Mouse (Mus musculus): Measurements from ENCODE around the gene Oas3.

Gene Oas3

GRCm38 (mm10) chr5:120752786-120753185, 24.7 kb downstream of the Oas3 start:
- DNase-seq (ENCODE audit: low read depth, low spot score) = no peak

GRCm38 (mm10) chr5:120751206-120751605, 26.3 kb downstream of the Oas3 start:
- DNase-seq (ENCODE audit: low read depth, low spot score) = peak; percentile 71

GRCm38 (mm10) chr5:120749688-120750087, 27.8 kb downstream of the Oas3 start, which contains the start of gene Oas2:
Oas2 (minus strand) TSS chr5:120749853.
- no peak for DNase-seq (ENCODE audit: low read depth, low spot score)

GRCm38 (mm10) chr5:120746451-120746850, 31.0 kb downstream of the Oas3 start:
- DNase-seq (ENCODE audit: low read depth, low spot score) = peak; percentile 69

GRCm38 (mm10) chr5:120742125-120742524, 35.3 kb downstream of the Oas3 start:
- peak; percentile 89 for DNase-seq (ENCODE audit: low read depth, low spot score)

GRCm38 (mm10) chr5:120734380-120734990, 43.0 kb downstream of the Oas3 start:
- DNase-seq (ENCODE audit: low read depth, low spot score) = peak; percentile 62

- peak; percentile 51 for DNase-seq (ENCODE audit: low read depth, low spot score)
These were observed 43.8 kb downstream of the Oas3 start for GRCm38 (mm10) chr5:120733696-120734095.

- DNase-seq (ENCODE audit: low read depth, low spot score) = peak; percentile 82
These were observed 44.7 kb downstream of the Oas3 start for GRCm38 (mm10) chr5:120732740-120733139.

- no peak for DNase-seq (ENCODE audit: low read depth, low spot score)
These were observed 48.1 kb downstream of the Oas3 start for GRCm38 (mm10) chr5:120729319-120729718.

GRCm38 (mm10) chr5:120725811-120726455, 51.5 kb downstream of the Oas3 start:
- DNase-seq (ENCODE audit: low read depth, low spot score) = peak; percentile 76

- peak; percentile 82 for DNase-seq (ENCODE audit: low read depth, low spot score)
These were observed 56.5 kb downstream of the Oas3 start for GRCm38 (mm10) chr5:120721005-120721404.

- no peak for DNase-seq (ENCODE audit: low read depth, low spot score)
These were observed 58.7 kb downstream of the Oas3 start for GRCm38 (mm10) chr5:120718600-120719378.

GRCm38 (mm10) chr5:120717136-120717535, 60.3 kb downstream of the Oas3 start:
- DNase-seq (ENCODE audit: low read depth, low spot score) = no peak

- peak; percentile 82 for DNase-seq (ENCODE audit: low read depth, low spot score)
These were observed 63.1 kb downstream of the Oas3 start for GRCm38 (mm10) chr5:120714314-120714713.

GRCm38 (mm10) chr5:120712721-120713120, 64.7 kb downstream of the Oas3 start:
- DNase-seq (ENCODE audit: low read depth, low spot score) = no peak

GRCm38 (mm10) chr5:120711827-120712226, 65.6 kb downstream of the Oas3 start, which contains the start of gene Dtx1:
Dtx1 (minus strand) TSS chr5:120711927.
- DNase-seq (ENCODE audit: low read depth, low spot score) = no peak

- DNase-seq (ENCODE audit: low read depth, low spot score) = no peak
These were observed 66.0 kb downstream of the Oas3 start for GRCm38 (mm10) chr5:120711416-120711815.

GRCm38 (mm10) chr5:120710826-120711248, 66.6 kb downstream of the Oas3 start:
- no peak for DNase-seq (ENCODE audit: low read depth, low spot score)

GRCm38 (mm10) chr5:120710161-120710825, 67.2 kb downstream of the Oas3 start:
- no peak for DNase-seq (ENCODE audit: low read depth, low spot score)

GRCm38 (mm10) chr5:120706976-120707375, 70.5 kb downstream of the Oas3 start:
- DNase-seq (ENCODE audit: low read depth, low spot score) = peak; percentile 64

- peak; percentile 55 for DNase-seq (ENCODE audit: low read depth, low spot score)
These were observed 70.9 kb downstream of the Oas3 start for GRCm38 (mm10) chr5:120706541-120706940.

- no peak for DNase-seq (ENCODE audit: low read depth, low spot score)
These were observed 73.0 kb downstream of the Oas3 start for GRCm38 (mm10) chr5:120704421-120704820.
